ENCODE assay signal across 16 mouse cellular contexts in the genomic region with DNA sequence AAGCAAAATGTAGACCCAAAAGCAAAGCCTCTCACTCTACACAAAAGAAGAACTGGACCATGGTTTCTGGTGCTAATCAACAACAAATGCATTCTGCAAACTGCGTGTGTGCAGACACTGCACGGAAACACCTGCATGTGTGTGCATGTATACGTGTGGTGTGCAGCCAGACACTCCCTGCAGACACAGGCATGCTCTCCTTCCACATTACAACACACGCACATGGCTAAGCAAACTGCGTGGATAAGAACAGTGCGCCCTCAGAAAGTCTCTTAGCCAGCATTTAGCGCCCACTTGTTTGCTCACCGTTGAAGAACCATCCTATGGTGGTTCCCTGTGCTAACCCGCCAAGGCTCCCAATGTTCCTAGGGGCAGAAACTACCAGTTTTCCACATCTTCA. TPM values are rescaled to one million over a fixed set of nuclear protein-coding genes. Genes with fewer than 3 reads are reported as not detected.
DNase-seq lines count a peak whose midpoint lies in the region; ATAC-seq and TF ChIP-seq lines count a peak whose summit lies in the region.
"Had no signal": no experiment of that assay in that cellular context is flagged by ENCODE, and none has a peak within 500 bp of the region (broad histone marks: within the 10 kb centered on the region; RNA-seq: fewer than 3 reads in every experiment).

No protein-coding gene starts in this region.

- TF ChIP-seq CTCF in liver, adult 2 months (IDR thresholded peaks at IDR 0.05; ENCODE audit: low read depth, low read length), result no peak
- TF ChIP-seq CTCF in small intestine, adult 2 months (IDR thresholded peaks at IDR 0.05; ENCODE audit: extremely low read depth, insufficient read length, insufficient replicate concordance, low read depth, low read length), result no peak

- peak overlapping the region; percentile 95 for H3K4me2 ChIP-seq in heart, embryonic 12.5 days

- H3K4me3 ChIP-seq in heart, embryonic 12.5 days, result no peak overlapping the region
- peak overlapping the region; percentile 55 for H3K4me3 ChIP-seq in liver, adult 2 months (ENCODE audit: insufficient read depth, low read depth, low read length)
- H3K4me3 ChIP-seq in small intestine, adult 2 months (ENCODE audit: low read depth, low read length), result peak overlapping the region; percentile 26

- no peaks in the 10 kb centered on the region for H3K9me3 ChIP-seq in heart, embryonic 12.5 days (replicated peaks)
- H3K9me3 ChIP-seq: midbrain, embryonic 13.5 days had no signal

- ATAC-seq in heart, embryonic 12.5 days (ENCODE audit: insufficient number of reproducible peaks, low FRiP score), result no peak
- ATAC-seq: hindbrain, postnatal 0 days; midbrain, embryonic 13.5 days; Patski had no signal

- no peak for TF ChIP-seq POLR2A in liver, adult 2 months (IDR thresholded peaks at IDR 0.05; ENCODE audit: extremely low read depth, insufficient read depth, low read length)
- TF ChIP-seq POLR2A in small intestine, adult 2 months (IDR thresholded peaks at IDR 0.05; ENCODE audit: low read depth, low read length), result no peak

- no peaks in the 10 kb centered on the region for H3K36me3 ChIP-seq in heart, embryonic 12.5 days
- no peaks in the 10 kb centered on the region for H3K36me3 ChIP-seq in liver, adult 2 months (ENCODE audit: control insufficient read depth, insufficient read depth, low read length)
- H3K36me3 ChIP-seq in small intestine, adult 2 months (ENCODE audit: control insufficient read depth, insufficient read depth, low read length), result no peaks in the 10 kb centered on the region
- H3K36me3 ChIP-seq: midbrain, embryonic 13.5 days had no signal

- H3K9ac ChIP-seq in heart, embryonic 12.5 days, result no peak overlapping the region
- peak overlapping the region; percentile 66 for H3K9ac ChIP-seq in liver, adult 2 months (ENCODE audit: low read depth, low read length)
- H3K9ac ChIP-seq: midbrain, embryonic 13.5 days had no signal

- no peak for DNase-seq in heart, adult 9 months (ENCODE audit: low spot score in 2 of 2)
- no peak for DNase-seq in liver, adult 2 months (ENCODE audit: extremely low read depth, low read depth, low spot score)
- DNase-seq in liver, result no peak
- DNase-seq in induced T-regulatory cell, adult 2 months (ENCODE audit: low read depth), result peak; percentile 18
- no peak for DNase-seq in retina, postnatal 1 day
- no peak for DNase-seq in adipocyte (ENCODE audit: low spot score)
- DNase-seq: cerebellum, postnatal 14 days; embryo, embryonic 11 days; gastrocnemius, postnatal 14 days; lung, adult 18-20 months; right cerebral cortex, adult 18-20 months had no signal

- peaks cover 41% of the 10 kb centered on the region for H3K4me1 ChIP-seq in heart, embryonic 12.5 days (replicated peaks)
- peaks cover 39% of the 10 kb centered on the region for H3K4me1 ChIP-seq in liver, adult 2 months (ENCODE audit: control insufficient read depth, insufficient read depth, low read length)
- peaks cover 22% of the 10 kb centered on the region for H3K4me1 ChIP-seq in small intestine, adult 2 months (ENCODE audit: control insufficient read depth, insufficient read depth, insufficient read length, low read length)

- no peak overlapping the region for H3K27ac ChIP-seq in heart, embryonic 12.5 days (ENCODE audit: poor library complexity, severe bottlenecking)
- H3K27ac ChIP-seq in liver, adult 2 months (replicated peaks; ENCODE audit: insufficient read depth, low read depth, low read length), result peak overlapping the region; percentile 77
- H3K27ac ChIP-seq in small intestine, adult 2 months (ENCODE audit: insufficient read depth, low read depth, low read length), result peak overlapping the region; percentile 77
- H3K27ac ChIP-seq: hindbrain, postnatal 0 days; midbrain, embryonic 13.5 days had no signal

- H3K79me2 ChIP-seq in liver, adult 2 months (ENCODE audit: control insufficient read depth, insufficient read depth, low read length), result peaks cover 25% of the 10 kb centered on the region

- H3K27me3 ChIP-seq in heart, embryonic 12.5 days (replicated peaks), result peaks cover 4% of the 10 kb centered on the region; the same call in 1 of the 2 replicates
- H3K27me3 ChIP-seq in liver, adult 2 months (ENCODE audit: control insufficient read depth, insufficient read depth, low read length), result no peaks in the 10 kb centered on the region
- no peaks in the 10 kb centered on the region for H3K27me3 ChIP-seq in small intestine, adult 2 months (ENCODE audit: control insufficient read depth, insufficient read depth, low read length)
- H3K27me3 ChIP-seq: Patski had no signal

- WGBS in heart, embryonic 12.5 days, result 82% methylated on average over 9 of the region's 9 CpGs
- 18% methylated on average over 9 of the region's 9 CpGs for WGBS in liver, adult 2 months
- WGBS in small intestine, adult 2 months, result 29% methylated on average over 9 of the region's 9 CpGs

RNA-seq across cellular contexts. Expression of gene Coq8a, which starts 5.4 kb away (rescaled TPM):
- 15.2 and 17.8 TPM in 2 replicates for polyA plus RNA-seq in heart, embryonic 12.5 days (2016; fragmentation: Nextera tagmentation; extraction: Ambion mirVana)
- total RNA-seq in liver, adult 2 months (2014; rRNA removed), result 137 and 197 TPM in 2 replicates
- polyA plus RNA-seq in liver, adult 2 months (2012; rRNA removed), result 387 and 444 TPM in 2 replicates
- polyA plus RNA-seq in small intestine, adult 2 months (2012; rRNA removed), result 7.4 and 13.2 TPM in 2 replicates

Comparison
In these comparisons a context has a peak if more than half of its experiments do, and no peak if none do; other contexts are left out.
1. RNA of gene Coq8a, which starts 5.4 kb away (polyA plus RNA-seq): 387 to 444 TPM in liver, adult 2 months; 15.2 to 17.8 TPM in heart, embryonic 12.5 days and 7.4 to 13.2 TPM in small intestine, adult 2 months; every median in the first group is over 10 times any median in the second.